Mouse (Mus musculus): ENCODE data around the gene Gm10974.

Gm10974 gene

DNA sequence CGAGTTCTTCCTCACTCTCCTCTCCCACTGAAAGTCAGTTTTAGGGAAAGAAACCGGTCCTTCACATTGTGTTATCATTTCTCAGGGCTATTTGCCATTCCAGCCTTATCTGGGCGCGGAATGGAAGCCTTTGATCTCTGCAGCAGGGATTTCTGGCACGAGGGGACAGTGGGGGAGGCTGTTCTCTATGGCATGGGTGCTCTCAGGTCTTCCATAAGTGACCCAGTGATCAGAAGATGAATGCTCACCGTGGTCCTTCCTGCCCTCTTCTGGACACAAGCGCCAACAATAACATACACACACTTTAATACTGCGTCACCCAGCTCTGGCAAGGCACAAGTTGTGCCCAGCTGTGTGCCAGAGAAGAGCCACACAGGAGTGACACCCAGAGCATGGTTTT, 41.3 kb downstream of the Gm10974 start:
- no peak for DNase-seq

DNA sequence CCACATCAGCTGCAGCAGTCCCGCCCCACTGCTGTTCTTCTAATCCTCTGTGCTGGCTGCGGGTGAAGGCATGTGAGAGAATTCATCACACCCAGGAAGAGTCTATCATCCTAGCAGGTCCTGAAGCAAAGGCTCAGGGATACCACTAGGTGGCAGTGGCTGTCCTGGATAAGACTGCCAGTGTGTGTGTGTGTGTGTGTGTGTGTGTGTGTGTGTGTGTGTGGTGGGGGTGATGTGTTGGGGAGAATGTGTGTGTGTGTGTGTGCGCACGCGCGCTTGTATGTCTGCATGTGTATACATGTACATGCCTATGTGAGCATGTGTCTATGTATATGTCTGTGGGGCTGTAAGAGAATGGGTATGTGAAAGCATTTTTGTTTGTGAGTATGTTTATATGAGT, 43.7 kb downstream of the Gm10974 start:
- peak in 1 of 2 experiments; percentile 40 for DNase-seq

DNA sequence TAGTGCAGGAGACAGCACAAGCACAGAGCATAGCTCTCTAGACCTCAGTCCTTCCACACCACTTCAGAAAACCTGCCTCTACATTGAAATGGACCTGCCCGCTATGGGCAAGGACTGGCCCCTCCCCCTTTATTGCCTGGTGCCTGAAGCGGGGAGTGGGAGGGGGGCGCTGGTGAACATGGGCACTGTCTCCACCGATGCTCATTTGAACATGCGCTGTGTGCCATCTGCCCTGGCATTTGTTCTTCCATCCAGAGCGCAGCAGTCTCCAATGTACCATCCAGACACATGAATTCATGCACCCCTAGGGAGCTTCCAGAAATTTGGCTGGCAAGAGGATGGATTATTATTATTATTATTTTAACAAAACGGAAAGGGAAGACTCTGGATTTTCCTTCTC, 47.4 kb downstream of the Gm10974 start:
- DNase-seq: no peak

- no peak for DNase-seq
Measured at GRCm38 (mm10) chr7:66416829-66417228, 51.1 kb downstream of the Gm10974 start.

DNA sequence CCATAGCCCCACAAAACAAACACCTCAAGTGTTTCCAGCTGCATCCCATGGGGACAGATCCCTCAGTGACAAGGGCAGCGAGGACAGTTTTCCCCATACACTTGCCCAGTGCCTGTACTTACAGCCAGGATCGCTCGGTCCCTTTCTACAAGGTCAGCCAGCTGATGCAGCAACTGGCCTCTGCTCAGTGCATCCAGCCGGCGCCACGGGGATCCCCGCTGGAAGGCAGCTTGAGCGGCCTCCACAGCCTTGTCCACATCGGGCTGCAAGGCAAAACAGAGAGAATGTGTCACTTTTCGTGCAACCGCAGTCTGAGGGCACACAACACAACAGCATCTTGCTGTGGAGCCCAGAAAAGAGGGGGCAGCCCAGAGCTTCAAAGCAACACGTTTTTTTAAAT, 53.3 kb downstream of the Gm10974 start:
- DNase-seq: no peak

DNA sequence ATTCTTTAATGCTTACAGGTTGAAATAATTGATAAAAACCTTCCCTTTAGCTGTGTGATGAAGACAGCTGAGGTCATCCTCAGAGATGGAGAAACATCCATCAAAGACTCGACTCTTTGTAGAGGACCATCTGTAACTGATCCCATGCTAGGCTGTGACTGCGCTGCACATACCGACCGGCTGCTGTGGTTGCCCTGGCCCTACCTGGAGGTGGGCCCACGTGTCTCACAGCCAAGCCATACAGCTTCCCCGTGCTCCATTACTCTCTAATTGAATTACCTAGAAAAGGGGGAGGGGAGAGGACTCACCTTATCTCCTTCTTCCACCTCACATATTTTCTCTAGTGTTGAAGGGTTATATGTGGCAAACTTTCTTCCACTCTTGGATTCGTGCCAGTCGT, 56.2 kb downstream of the Gm10974 start:
- no peak for DNase-seq

- DNase-seq: no peak
Measured at GRCm38 (mm10) chr7:66427053-66427436, 61.3 kb downstream of the Gm10974 start.

DNA sequence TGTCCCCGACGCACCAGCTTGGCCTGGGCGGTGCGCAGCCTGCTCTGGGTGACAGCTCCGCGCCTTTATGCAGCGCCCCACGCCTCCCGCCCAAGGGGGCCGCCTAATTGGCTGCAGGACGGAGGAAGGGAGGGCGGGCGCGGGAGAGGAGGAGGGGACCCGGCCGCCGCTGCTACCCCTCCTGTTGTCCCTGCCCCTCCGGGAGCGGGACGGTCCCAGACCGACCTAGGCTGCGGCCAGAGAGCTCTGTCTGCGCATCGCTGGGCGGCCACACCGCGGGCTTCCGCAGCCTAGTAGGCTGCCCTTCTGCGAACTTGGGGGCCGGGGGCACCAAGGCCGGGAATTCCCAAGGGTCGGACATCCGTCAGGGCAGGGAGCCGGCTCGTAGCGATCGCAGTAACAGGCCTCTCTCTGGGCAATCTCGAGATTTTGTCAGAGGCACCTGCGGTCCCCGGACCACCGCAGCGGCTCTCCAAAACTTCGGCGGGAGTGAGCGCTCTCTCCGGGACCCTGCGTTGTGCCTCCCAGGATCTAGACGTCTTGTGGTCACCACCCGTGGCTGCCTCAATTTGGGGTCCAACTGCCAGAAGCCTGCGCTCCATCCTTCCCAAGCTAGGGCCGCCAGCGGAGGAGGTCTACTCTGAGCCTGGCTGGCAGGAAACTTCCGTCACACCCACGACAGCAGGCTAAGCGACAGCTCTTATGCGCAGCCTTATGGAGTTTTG, 61.9 kb downstream of the Gm10974 start, which contains the start of gene Aldh1a3:
TSS of gene Aldh1a3 (minus strand) at position 81 of the 725 bp plus-strand sequence.
- no peak for DNase-seq

GRCm38 (mm10) chr7:66434453-66434935, 68.8 kb downstream of the Gm10974 start:
- DNase-seq: peak; percentile 66 to 82

All from cerebellum, postnatal 25 days (tissue).